Mouse (Mus musculus): ENCODE data around the gene Mrgprf.

The Mrgprf gene

GRCm38 (mm10) chr7:145335616-145336332, 35.1 kb downstream of the Mrgprf start:
- DNase-seq (ENCODE audit: low spot score): no peak

GRCm38 (mm10) chr7:145337889-145338288, 37.3 kb downstream of the Mrgprf start:
- DNase-seq (ENCODE audit: low spot score): no peak

GRCm38 (mm10) chr7:145340248-145340904, 39.7 kb downstream of the Mrgprf start:
- no peak for DNase-seq (ENCODE audit: low spot score)

All from urinary bladder, postnatal 25 days (tissue).